Mouse (Mus musculus): ENCODE data around the gene Wwox. TPM values are rescaled to one million over a fixed set of nuclear protein-coding genes. Genes with fewer than 3 reads are reported as not detected.

Wwox gene
- polyA plus RNA-seq, 1 experiment from 2014 or later, result 9.0 TPM

DNA sequence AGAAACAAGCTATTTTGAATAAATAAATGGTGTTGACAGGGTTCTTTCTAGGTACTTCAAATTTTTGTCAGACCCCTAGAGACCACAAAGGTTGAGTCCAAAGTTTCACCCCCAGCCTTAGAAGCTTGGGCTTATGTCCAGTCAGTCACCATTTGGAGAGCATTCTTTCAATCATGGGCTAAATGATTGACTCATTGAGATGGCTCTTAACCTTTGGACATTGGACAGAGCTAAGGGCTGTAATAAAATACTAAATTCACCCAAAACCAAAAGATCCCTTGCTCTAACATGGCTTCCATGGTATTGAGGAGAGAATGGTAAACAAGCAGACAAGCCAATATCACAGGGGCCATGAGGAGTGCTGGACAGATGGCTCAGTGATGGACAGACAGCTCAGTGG is 540.2 kb downstream of the Wwox start:
- no peaks in the 10 kb centered on the region for H3K27me3 ChIP-seq (replicated peaks)
- H3K27ac ChIP-seq (replicated peaks), result no peak overlapping the region
- no peak for ATAC-seq (ENCODE audit: extremely low read depth, insufficient number of reproducible peaks, low FRiP score, low TSS enrichment)
- H3K4me2 ChIP-seq, result no peak overlapping the region
- H3K4me3 ChIP-seq, result no peak overlapping the region
- 0 out of 2 replicates have a peak, but pooled peaks cover 4% of the 10 kb centered on the region for H3K9me3 ChIP-seq
- H3K9ac ChIP-seq, result no peak overlapping the region
- H3K36me3 ChIP-seq, result no peaks in the 10 kb centered on the region
- H3K4me1 ChIP-seq, result peaks cover 44% of the 10 kb centered on the region

DNA sequence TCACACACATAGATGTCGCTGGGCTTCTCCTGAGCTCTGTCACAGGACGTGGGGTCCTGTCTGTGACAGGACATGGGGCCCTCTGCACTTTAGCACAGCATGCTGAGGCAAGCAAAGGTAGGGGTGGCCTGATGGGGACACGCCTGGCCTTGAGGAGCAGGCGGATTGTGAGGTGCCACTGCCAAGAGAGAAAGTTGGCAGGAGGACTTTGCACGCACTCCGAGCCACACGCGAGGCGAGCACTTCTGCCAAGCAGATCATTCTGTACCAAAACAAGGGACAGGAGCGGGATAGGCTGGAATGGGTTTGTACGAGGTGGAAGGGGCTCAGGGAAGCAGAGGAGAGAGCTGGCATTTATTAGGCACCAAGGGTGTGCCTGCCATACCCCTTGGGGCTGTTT is 543.3 kb downstream of the Wwox start:
- no peaks in the 10 kb centered on the region for H3K27me3 ChIP-seq (replicated peaks)
- no peak overlapping the region for H3K4me3 ChIP-seq
- 84% methylated on average over 11 of the region's 11 CpGs for whole genome bisulfite sequencing
- no peaks in the 10 kb centered on the region for H3K36me3 ChIP-seq
- H3K9me3 ChIP-seq, result 0 out of 2 replicates have a peak, but pooled peaks cover 4% of the 10 kb centered on the region
- no peak overlapping the region for H3K27ac ChIP-seq (replicated peaks)
- no peak overlapping the region for H3K9ac ChIP-seq
- peaks cover 34% of the 10 kb centered on the region for H3K4me1 ChIP-seq
- ATAC-seq (ENCODE audit: extremely low read depth, insufficient number of reproducible peaks, low FRiP score, low TSS enrichment), result no peak
- no peak overlapping the region for H3K4me2 ChIP-seq

DNA sequence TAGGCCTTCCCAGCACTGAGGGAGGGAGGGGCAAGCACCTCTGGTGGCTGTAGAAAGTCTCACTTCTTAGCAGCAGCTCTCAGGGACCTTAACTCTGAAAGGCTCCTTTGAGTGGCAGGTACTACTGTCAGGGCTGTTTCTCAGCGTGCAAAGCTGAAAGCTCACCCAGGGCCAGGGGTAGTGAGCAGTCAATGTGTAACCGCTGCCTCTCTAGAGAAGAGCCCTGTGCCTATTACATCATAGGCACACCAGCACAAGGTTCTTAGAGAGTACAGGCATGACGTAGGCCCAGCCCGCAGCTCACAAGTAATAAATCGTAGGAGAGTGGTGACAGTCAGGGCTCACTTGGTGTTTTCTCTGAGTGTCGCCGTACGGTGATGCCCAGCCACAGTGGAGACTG is 545.0 kb downstream of the Wwox start:
- no peak overlapping the region for H3K4me2 ChIP-seq
- 71% methylated on average over 8 of the region's 8 CpGs for WGBS
- no peaks in the 10 kb centered on the region for H3K36me3 ChIP-seq
- no peak overlapping the region for H3K9ac ChIP-seq
- H3K27me3 ChIP-seq (replicated peaks), result no peaks in the 10 kb centered on the region; the same call in 1 of the 2 replicates
- 0 out of 2 replicates have a peak, but pooled peaks cover 4% of the 10 kb centered on the region for H3K9me3 ChIP-seq
- no peak overlapping the region for H3K4me3 ChIP-seq
- ATAC-seq (ENCODE audit: extremely low read depth, insufficient number of reproducible peaks, low FRiP score, low TSS enrichment), result no peak
- peaks cover 19% of the 10 kb centered on the region for H3K4me1 ChIP-seq
- H3K27ac ChIP-seq (replicated peaks), result no peak overlapping the region

GRCm38 (mm10) chr8:114985996-114986395 is 546.5 kb downstream of the Wwox start:
- ATAC-seq (ENCODE audit: extremely low read depth, insufficient number of reproducible peaks, low FRiP score, low TSS enrichment), result no peak
- WGBS, result 69% methylated on average over 13 of the region's 13 CpGs

GRCm38 (mm10) chr8:114986971-114987370 is 547.5 kb downstream of the Wwox start:
- H3K9ac ChIP-seq, result no peak overlapping the region
- no peaks in the 10 kb centered on the region; the same call in 1 of the 2 replicates for H3K27me3 ChIP-seq (replicated peaks)
- H3K9me3 ChIP-seq, result no peaks in the 10 kb centered on the region
- H3K4me2 ChIP-seq, result no peak overlapping the region
- 68% methylated on average over 10 of the region's 10 CpGs for WGBS
- H3K4me1 ChIP-seq, result peaks cover 19% of the 10 kb centered on the region
- no peak for ATAC-seq (ENCODE audit: extremely low read depth, insufficient number of reproducible peaks, low FRiP score, low TSS enrichment)
- H3K27ac ChIP-seq (replicated peaks), result no peak overlapping the region
- no peak overlapping the region for H3K4me3 ChIP-seq
- H3K36me3 ChIP-seq, result no peaks in the 10 kb centered on the region

More at GRCm38 (mm10) chr8:114985996-114986395, 546.5 kb downstream of the Wwox start:
- H3K27ac ChIP-seq (replicated peaks), result no peak overlapping the region
- peaks cover 19% of the 10 kb centered on the region for H3K4me1 ChIP-seq
- no peak overlapping the region for H3K4me2 ChIP-seq
- H3K9ac ChIP-seq, result no peak overlapping the region
- no peaks in the 10 kb centered on the region; the same call in 1 of the 2 replicates for H3K27me3 ChIP-seq (replicated peaks)
- H3K9me3 ChIP-seq, result 0 out of 2 replicates have a peak, but pooled peaks cover 2% of the 10 kb centered on the region
- H3K36me3 ChIP-seq, result no peaks in the 10 kb centered on the region
- no peak overlapping the region for H3K4me3 ChIP-seq

GRCm38 (mm10) chr8:114990865-114991613 is 551.6 kb downstream of the Wwox start:
- Histone ChIP-seq H3K4me2 (no peak overlapping the region), H3K4me1 (0 out of 2 replicates have a peak, but pooled peaks cover 3% of the 10 kb centered on the region), H3K4me3 (no peak overlapping the region), H3K9me3 (no peaks in the 10 kb centered on the region), H3K36me3 (no peaks in the 10 kb centered on the region), H3K27ac (replicated peaks) (no peak overlapping the region), H3K9ac (no peak overlapping the region), H3K27me3 (replicated peaks) (no peaks in the 10 kb centered on the region; the same call in 1 of the 2 replicates)
- 85% methylated on average over 13 of the region's 13 CpGs for WGBS
- no peak for ATAC-seq (ENCODE audit: extremely low read depth, insufficient number of reproducible peaks, low FRiP score, low TSS enrichment)

GRCm38 (mm10) chr8:115000736-115001135 is 561.3 kb downstream of the Wwox start:
- H3K4me1 ChIP-seq, result peaks cover 6% of the 10 kb centered on the region
- H3K9me3 ChIP-seq, result peaks cover 4% of the 10 kb centered on the region; the same call in 1 of the 2 replicates
- no peak overlapping the region for H3K4me2 ChIP-seq
- no peaks in the 10 kb centered on the region for H3K36me3 ChIP-seq
- H3K9ac ChIP-seq, result no peak overlapping the region
- H3K27ac ChIP-seq (replicated peaks), result no peak overlapping the region
- ATAC-seq (ENCODE audit: extremely low read depth, insufficient number of reproducible peaks, low FRiP score, low TSS enrichment), result no peak
- H3K27me3 ChIP-seq (replicated peaks), result no peaks in the 10 kb centered on the region
- no peak overlapping the region for H3K4me3 ChIP-seq
- WGBS, result 86% methylated on average over 11 of the region's 11 CpGs

- H3K4me1 ChIP-seq, result peaks cover 43% of the 10 kb centered on the region
- no peak for ATAC-seq (ENCODE audit: extremely low read depth, insufficient number of reproducible peaks, low FRiP score, low TSS enrichment)
- peaks cover 4% of the 10 kb centered on the region; the same call in 1 of the 2 replicates for H3K9me3 ChIP-seq
- no peak overlapping the region for H3K9ac ChIP-seq
- no peak overlapping the region for H3K27ac ChIP-seq (replicated peaks)
- no peaks in the 10 kb centered on the region for H3K27me3 ChIP-seq (replicated peaks)
- H3K4me3 ChIP-seq, result no peak overlapping the region
- H3K4me2 ChIP-seq, result no peak overlapping the region
- WGBS, result 81% methylated on average over 3 of the region's 3 CpGs
- no peaks in the 10 kb centered on the region for H3K36me3 ChIP-seq
Observed at GRCm38 (mm10) chr8:115005021-115005420, 565.6 kb downstream of the Wwox start.

DNA sequence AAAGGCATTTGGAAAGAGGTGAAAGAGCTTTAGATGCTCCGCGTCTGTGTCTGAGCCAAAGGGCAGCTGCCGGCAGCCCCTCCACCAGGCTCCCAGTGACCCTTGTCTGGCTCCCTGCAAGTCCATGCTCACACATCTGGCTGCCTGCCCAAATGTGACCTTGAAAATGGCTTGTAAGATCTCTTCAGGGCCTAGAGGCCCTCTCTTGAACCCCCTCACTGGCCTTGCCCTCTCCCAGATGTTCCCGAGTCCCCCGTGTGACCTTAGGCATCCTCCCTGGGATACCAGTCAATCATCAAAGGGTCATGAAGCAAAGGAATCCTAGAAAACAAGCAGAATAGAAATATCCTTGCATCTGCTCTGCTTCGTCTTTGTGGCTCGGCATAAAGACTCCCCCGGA is 567.1 kb downstream of the Wwox start:
- Histone ChIP-seq H3K4me3 (no peak overlapping the region), H3K9ac (no peak overlapping the region), H3K4me2 (no peak overlapping the region), H3K9me3 (peaks cover 2% of the 10 kb centered on the region; the same call in 1 of the 2 replicates), H3K4me1 (peaks cover 50% of the 10 kb centered on the region), H3K27me3 (replicated peaks) (no peaks in the 10 kb centered on the region), H3K27ac (replicated peaks) (no peak overlapping the region), H3K36me3 (no peaks in the 10 kb centered on the region)
- ATAC-seq (ENCODE audit: extremely low read depth, insufficient number of reproducible peaks, low FRiP score, low TSS enrichment), result no peak
- WGBS, result 57% methylated on average over 8 of the region's 8 CpGs

- Histone ChIP-seq H3K4me1 (peaks cover 50% of the 10 kb centered on the region), H3K4me3 (no peak overlapping the region), H3K9ac (no peak overlapping the region), H3K27me3 (replicated peaks) (no peaks in the 10 kb centered on the region), H3K36me3 (no peaks in the 10 kb centered on the region), H3K27ac (replicated peaks) (no peak overlapping the region), H3K9me3 (no peaks in the 10 kb centered on the region), H3K4me2 (no peak overlapping the region)
- ATAC-seq (ENCODE audit: extremely low read depth, insufficient number of reproducible peaks, low FRiP score, low TSS enrichment), result no peak
- WGBS, result 63% methylated on average over 7 of the region's 7 CpGs
Observed at GRCm38 (mm10) chr8:115007280-115007679, 567.8 kb downstream of the Wwox start.

DNA sequence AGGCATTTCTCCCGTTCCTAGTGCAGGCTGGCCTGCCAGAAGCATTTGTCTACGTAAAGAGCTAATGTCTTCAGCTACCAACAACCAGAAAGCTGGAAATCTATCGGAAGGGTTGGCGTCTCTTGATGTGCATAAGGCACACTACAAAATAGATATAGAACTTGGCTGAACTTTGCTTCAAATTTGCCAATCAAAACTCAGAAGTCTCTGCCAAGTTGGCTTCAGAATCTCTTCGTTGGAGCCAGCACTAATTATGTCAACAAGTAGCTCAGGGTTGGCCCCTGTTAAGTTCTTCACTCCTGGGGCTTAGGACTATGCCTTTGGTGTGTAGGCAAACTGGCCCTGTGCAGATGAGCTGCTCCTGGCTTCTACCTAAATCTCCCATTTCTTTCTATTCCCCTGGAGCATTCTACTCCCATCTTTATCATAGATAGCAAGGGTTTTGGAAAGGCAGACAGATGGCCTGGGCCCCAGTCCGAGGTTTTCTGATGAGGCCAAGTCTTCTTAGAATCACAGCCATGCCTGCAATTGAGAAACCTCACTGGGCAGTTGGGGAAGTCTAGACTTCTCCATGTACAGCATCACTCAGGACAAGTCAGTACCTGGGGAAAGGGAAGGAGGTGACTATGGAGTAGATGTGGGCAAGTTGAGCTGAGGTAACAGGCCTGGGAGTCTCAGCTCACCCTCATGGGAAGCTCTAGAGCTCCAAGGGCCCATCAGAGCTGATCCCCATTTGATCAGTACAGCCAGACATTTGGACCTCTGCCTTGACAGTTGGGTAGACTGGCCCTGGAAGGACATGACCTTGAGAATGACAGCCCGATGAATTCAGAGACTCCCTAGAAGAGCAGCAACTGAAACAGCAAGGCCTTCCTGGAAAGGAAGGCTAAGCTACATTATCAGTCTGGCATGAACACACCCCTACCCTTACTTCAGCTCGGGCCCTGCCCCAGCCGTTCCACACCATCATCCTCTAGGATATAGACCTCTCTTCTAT is 569.5 kb downstream of the Wwox start:
- H3K9me3 ChIP-seq, result no peaks in the 10 kb centered on the region
- H3K4me3 ChIP-seq, result no peak overlapping the region
- ATAC-seq (ENCODE audit: extremely low read depth, insufficient number of reproducible peaks, low FRiP score, low TSS enrichment), result no peak
- peaks cover 47% of the 10 kb centered on the region for H3K4me1 ChIP-seq
- no peak overlapping the region for H3K9ac ChIP-seq
- H3K27ac ChIP-seq (replicated peaks), result peak overlapping the region; percentile 28
- 67% methylated on average over 9 of the region's 9 CpGs for WGBS
- H3K4me2 ChIP-seq, result no peak overlapping the region
- H3K36me3 ChIP-seq, result no peaks in the 10 kb centered on the region
- no peaks in the 10 kb centered on the region for H3K27me3 ChIP-seq (replicated peaks)

All from heart, embryonic 13.5 days (tissue).